Mouse (Mus musculus): ENCODE data around the gene Ptprb. TPM values are rescaled to one million over a fixed set of nuclear protein-coding genes. Genes with fewer than 3 reads are reported as not detected.

Gene Ptprb
- polyA plus RNA-seq, 1 experiment: 16.1 TPM

DNA sequence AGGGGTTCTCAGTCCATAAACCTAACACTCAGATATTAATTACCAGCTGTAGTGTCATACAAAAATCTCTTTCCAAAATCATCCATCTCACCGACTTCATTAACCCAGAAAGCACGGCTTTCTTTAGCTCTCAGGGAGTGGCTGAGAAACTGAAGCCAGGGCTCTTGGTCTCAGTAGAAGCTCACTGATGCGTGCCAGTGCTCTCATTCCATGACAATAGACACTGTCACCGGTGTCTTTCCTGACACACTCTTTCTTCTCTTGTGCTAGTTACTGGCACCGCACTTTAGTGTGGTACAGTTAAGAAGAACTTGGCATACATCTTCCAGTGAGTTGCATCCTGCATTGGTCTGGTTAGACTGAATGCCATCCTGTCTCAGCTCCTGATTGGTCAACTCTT is 53.8 kb downstream of the Ptprb start:
- no peak overlapping the region for H3K4me3 ChIP-seq (ENCODE audit: insufficient read depth, low read depth, low read length)
- H3K27ac ChIP-seq (replicated peaks; ENCODE audit: low read depth, low read length): no peak overlapping the region
- H3K4me1 ChIP-seq (ENCODE audit: control insufficient read depth, insufficient read depth, insufficient read length, low read length): peaks cover 3% of the 10 kb centered on the region; the same call in 1 of the 2 replicates

DNA sequence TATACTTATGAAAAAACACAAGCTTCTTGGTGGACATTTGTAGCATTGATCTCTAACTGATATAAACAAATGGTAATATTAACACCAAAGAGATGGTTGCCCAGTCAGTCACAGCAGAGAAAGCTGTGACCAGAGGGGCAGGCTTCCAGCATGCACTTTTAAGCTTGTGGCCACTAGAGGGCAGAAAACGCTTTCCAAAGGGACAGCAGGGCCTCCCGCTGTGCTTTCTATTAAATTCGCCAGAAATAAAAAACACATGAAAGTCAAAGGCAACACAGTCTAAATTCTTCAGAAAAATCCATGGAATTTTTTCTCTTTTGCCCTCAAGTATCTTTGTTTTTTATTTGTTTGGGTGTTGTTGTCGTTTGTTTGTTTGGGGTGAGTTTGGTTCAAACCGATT is 55.1 kb downstream of the Ptprb start:
- Histone ChIP-seq H3K4me1 (ENCODE audit: control insufficient read depth, insufficient read depth, insufficient read length, low read length) (peaks cover 3% of the 10 kb centered on the region; the same call in 1 of the 2 replicates), H3K27ac (replicated peaks; ENCODE audit: low read depth, low read length) (no peak overlapping the region), H3K4me3 (ENCODE audit: insufficient read depth, low read depth, low read length) (no peak overlapping the region)

DNA sequence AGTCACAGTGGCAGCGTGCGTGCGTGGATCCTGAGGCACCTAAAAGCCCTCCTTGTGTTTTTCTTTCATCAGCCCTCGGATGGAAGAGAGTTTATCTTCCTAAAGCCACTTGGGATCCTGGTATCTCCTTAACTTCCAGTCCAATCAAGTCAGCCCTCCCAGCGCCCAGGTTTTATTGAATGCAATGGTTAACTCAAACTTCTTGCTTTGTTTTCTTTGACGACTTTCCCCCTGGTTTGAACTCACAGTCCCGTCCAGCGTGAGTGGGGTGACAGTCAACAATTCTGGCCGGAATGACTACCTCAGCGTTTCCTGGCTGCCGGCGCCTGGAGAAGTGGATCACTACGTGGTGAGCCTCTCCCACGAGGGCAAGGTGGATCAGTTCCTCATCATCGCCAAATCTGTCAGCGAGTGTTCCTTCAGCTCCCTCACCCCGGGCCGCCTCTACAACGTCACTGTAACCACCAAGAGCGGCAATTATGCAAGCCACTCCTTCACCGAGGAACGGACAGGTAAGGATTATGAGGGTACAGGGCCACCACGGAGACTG is 55.7 kb downstream of the Ptprb start:
- no peaks in the 10 kb centered on the region; the same call in 1 of the 2 replicates for H3K4me1 ChIP-seq (ENCODE audit: control insufficient read depth, insufficient read depth, insufficient read length, low read length)
- no peak overlapping the region for H3K27ac ChIP-seq (replicated peaks; ENCODE audit: low read depth, low read length)
- H3K4me3 ChIP-seq (ENCODE audit: insufficient read depth, low read depth, low read length): no peak overlapping the region

DNA sequence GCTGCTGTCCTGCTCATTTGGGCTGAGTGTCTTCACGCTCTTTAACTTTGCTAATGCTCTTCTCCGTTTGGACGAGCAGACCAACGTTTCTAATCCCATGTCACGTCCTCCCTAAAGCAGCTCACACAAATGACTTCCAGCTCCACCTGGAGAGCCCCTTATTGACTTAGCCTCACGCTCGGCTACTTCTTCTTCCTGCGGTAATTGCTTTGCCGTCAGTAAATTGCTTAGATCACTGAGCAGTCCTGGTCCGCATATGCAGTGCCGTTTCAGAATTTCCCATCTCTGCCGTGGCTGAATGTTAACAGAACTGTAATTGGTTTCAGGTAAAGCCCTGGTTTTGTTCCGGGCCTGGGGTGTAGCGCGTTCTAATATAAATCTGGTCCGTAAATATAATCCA is 58.3 kb downstream of the Ptprb start:
- Histone ChIP-seq H3K4me1 (ENCODE audit: control insufficient read depth, insufficient read depth, insufficient read length, low read length) (no peaks in the 10 kb centered on the region), H3K27ac (replicated peaks; ENCODE audit: low read depth, low read length) (no peak overlapping the region), H3K4me3 (ENCODE audit: insufficient read depth, low read depth, low read length) (no peak overlapping the region)

DNA sequence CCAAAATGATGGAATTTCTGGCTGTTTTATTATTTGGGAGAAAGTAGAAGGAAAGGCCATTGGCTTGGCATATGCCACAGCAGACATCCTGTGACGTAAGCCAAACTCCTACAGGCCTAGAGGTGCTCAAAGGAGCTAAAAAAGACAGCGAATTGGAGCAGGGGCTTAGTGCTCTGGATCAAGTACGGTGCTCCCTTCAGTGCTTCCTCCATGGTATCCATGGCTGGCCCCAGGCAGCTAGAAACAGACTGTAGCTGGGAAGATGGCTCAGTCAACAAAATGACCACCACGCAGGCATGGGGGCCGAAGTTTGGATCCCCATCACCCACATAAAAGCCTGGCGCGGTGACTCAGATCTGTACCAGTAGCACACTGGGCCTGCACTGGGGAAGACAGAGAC is 58.8 kb downstream of the Ptprb start:
- Histone ChIP-seq H3K4me3 (ENCODE audit: insufficient read depth, low read depth, low read length) (no peak overlapping the region), H3K4me1 (ENCODE audit: control insufficient read depth, insufficient read depth, insufficient read length, low read length) (no peaks in the 10 kb centered on the region), H3K27ac (replicated peaks; ENCODE audit: low read depth, low read length) (no peak overlapping the region)

DNA sequence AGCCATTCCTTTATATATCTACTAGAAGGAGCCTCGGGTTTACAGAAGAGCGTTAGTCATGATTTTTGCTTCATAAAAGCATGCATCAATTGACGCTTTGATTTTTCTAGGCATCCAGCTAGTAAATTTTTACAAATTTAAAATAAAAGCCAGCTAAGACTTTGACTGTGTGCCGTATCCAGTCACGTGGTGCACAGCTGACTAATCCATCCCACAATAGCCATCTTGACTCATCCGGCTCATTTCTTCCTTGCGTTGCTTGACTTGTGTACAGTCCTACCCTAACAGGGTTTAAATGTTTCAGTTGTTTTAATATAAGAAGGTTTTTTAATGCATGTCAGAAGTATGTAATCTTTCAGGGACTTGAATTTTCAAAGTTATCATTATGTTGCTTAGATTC is 60.0 kb downstream of the Ptprb start:
- no peak overlapping the region for H3K27ac ChIP-seq (replicated peaks; ENCODE audit: low read depth, low read length)
- H3K4me1 ChIP-seq (ENCODE audit: control insufficient read depth, insufficient read depth, insufficient read length, low read length): no peaks in the 10 kb centered on the region
- no peak overlapping the region for H3K4me3 ChIP-seq (ENCODE audit: insufficient read depth, low read depth, low read length)

DNA sequence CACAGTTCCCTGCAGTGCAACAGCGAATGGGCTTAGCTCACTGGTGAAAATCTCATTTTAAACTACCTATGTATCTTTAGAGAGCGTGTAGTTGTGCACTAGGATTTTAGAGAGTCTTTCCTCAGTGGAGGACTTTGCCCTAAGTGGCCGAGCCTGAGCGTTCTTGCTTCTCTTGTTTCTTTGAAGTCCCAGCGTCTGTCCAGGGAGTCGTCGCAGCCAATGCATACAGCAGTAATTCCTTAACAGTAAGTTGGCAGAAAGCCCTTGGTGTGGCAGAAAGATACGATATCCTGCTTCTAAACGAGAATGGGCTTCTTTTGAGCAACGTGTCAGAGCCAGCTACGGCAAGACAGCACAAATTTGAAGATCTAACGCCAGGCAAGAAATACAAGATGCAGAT is 65.9 kb downstream of the Ptprb start:
- no peaks in the 10 kb centered on the region for H3K4me1 ChIP-seq (ENCODE audit: control insufficient read depth, insufficient read depth, insufficient read length, low read length)
- no peak overlapping the region for H3K4me3 ChIP-seq (ENCODE audit: insufficient read depth, low read depth, low read length)
- H3K27ac ChIP-seq (replicated peaks; ENCODE audit: low read depth, low read length): no peak overlapping the region

DNA sequence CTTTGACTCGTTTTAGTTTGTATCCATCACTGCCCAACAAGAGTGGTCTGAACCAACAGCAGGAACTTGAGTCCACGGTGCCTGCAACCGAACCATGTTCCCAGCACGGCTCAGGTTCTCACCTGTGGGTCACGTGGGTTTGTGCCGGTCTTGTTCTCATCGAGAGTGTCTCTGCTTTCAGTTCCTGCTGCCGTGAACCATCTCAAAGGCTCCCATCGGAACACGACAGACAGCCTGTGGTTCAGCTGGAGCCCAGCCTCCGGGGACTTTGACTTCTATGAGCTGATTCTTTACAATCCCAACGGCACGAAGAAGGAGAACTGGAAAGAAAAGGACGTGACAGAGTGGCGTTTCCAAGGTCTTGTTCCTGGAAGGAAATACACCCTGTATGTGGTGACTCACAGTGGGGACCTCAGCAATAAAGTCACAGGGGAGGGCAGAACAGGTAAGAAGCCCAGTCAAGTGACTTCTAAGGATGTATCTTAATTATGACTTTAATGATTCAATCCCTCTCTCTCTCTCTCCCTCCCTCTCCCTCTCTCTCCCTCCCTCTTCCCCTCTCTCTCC is 71.4 kb downstream of the Ptprb start:
- Histone ChIP-seq H3K27ac (replicated peaks; ENCODE audit: low read depth, low read length) (no peak overlapping the region), H3K4me3 (ENCODE audit: insufficient read depth, low read depth, low read length) (no peak overlapping the region), H3K4me1 (ENCODE audit: control insufficient read depth, insufficient read depth, insufficient read length, low read length) (no peaks in the 10 kb centered on the region)

DNA sequence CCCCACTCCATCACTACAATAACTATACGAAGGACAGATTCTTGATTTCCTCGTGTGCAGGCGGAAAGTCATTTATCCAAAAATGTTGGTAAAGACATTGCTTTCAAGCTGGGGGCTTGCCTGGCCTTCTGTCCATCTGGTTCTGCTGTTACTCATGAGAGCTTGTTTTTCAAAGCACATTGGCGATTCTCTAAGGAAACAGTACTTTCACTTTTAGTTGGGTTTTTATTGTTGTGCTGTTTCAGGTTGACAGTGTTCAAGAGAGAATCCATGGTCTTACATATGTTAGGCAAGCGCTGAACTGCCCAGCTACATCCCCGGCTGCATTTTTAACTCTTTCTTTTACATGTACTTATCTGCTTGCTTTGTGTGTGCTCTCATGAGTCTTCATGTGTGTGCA is 73.7 kb downstream of the Ptprb start:
- no peak overlapping the region for H3K27ac ChIP-seq (replicated peaks; ENCODE audit: low read depth, low read length)
- H3K4me3 ChIP-seq (ENCODE audit: insufficient read depth, low read depth, low read length): no peak overlapping the region
- H3K4me1 ChIP-seq (ENCODE audit: control insufficient read depth, insufficient read depth, insufficient read length, low read length): no peaks in the 10 kb centered on the region

DNA sequence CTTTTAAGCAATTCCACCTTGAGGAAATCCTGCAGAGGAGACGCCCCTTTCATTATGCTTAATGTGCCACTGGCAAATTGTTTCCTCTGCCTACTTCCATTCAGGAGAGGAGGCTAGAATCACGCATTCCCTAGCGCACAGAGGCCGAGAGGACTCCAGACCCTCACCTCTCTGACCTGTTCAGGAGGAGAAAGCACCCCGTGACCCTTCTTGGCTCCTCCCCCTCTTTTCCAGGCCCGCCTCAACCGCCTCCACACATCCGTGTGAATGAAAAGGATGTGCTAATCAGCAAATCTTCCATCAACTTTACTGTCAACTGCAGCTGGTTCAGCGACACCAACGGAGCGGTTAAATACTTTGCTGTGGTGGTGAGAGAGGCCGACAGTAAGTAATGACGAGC is 75.2 kb downstream of the Ptprb start:
- Histone ChIP-seq H3K4me1 (ENCODE audit: control insufficient read depth, insufficient read depth, insufficient read length, low read length) (no peaks in the 10 kb centered on the region), H3K27ac (replicated peaks; ENCODE audit: low read depth, low read length) (no peak overlapping the region), H3K4me3 (ENCODE audit: insufficient read depth, low read depth, low read length) (no peak overlapping the region)

DNA sequence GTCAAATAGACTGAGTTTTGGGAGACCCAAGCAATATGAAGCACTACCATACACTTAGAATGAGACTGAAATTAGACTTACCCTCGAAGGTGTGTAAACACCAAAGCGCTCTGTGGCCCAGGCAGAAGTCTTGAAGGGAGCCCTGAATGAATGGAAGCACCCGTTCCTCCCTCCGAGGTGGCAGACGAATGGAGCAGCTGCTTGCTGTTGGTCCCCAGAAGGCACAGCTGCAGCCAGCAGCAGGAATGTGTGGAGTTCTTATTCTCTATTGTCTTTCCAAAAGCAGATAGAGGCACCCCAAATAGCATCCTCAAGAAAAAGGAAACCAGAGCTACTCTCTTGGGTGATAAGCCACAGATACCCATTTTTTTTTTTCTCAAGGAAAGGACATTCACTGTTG is 79.0 kb downstream of the Ptprb start:
- Histone ChIP-seq H3K4me1 (ENCODE audit: control insufficient read depth, insufficient read depth, insufficient read length, low read length) (no peaks in the 10 kb centered on the region), H3K4me3 (ENCODE audit: insufficient read depth, low read depth, low read length) (no peak overlapping the region), H3K27ac (replicated peaks; ENCODE audit: low read depth, low read length) (no peak overlapping the region)

DNA sequence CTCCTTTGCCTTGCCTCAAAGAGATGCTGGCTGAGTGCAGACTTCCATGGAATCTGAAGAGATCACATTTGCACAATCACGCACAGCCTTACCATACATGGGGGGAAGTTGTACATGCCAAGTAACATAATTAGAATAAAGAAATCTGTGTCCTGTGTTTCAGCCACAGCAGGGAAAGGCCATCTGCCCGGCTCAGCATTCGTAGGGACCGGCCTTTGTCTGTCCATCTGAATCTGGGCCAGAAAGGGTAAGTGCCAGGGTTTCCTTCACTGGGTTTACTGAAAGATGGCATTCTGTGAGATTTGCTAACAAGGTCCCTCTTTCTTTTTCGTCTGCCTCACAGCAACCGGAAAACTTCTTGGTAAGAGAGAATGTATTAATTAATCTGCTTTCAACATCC is 86.9 kb downstream of the Ptprb start:
- H3K4me1 ChIP-seq (ENCODE audit: control insufficient read depth, insufficient read depth, insufficient read length, low read length): no peaks in the 10 kb centered on the region
- no peak overlapping the region for H3K27ac ChIP-seq (replicated peaks; ENCODE audit: low read depth, low read length)
- no peak overlapping the region for H3K4me3 ChIP-seq (ENCODE audit: insufficient read depth, low read depth, low read length)

DNA sequence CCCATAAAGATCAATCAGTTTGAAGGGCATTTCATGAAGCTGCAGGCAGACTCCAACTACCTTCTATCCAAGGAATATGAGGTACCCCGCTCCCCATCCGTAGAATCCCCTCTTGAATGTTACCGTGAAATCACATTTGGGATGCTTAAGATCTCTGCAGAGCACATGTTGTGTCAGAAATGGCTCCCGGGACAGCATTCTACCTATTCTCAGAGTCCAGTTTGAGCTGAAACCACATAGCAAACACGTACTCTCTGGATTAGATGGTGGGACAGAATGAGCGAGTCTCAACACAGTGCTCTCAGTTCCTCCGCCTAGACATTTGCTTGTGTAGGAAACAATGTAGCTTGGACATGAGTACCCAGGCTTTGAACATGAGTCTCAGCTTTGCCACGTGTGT is 87.3 kb downstream of the Ptprb start:
- H3K4me1 ChIP-seq (ENCODE audit: control insufficient read depth, insufficient read depth, insufficient read length, low read length): no peaks in the 10 kb centered on the region
- no peak overlapping the region for H3K27ac ChIP-seq (replicated peaks; ENCODE audit: low read depth, low read length)
- no peak overlapping the region for H3K4me3 ChIP-seq (ENCODE audit: insufficient read depth, low read depth, low read length)

DNA sequence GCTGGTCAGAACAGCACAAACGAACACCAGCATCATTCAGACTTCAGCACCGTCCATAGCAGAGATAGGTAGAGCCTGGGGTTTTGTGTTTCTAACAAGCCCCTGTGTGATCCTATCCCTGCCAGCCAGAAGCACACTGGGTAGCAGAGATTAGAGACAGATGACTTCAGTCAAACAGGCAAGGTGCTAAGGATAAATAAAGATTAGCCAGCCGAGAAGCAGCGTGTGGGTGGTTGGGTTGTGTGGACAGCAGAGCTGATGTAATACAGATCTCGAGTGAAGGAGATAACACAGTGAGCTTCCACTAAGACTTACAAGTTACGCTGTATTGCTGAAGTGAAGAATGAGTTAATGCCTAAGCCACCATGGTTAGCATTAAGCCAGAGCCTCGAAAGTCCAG is 89.4 kb downstream of the Ptprb start:
- H3K4me3 ChIP-seq (ENCODE audit: insufficient read depth, low read depth, low read length): no peak overlapping the region
- no peaks in the 10 kb centered on the region for H3K4me1 ChIP-seq (ENCODE audit: control insufficient read depth, insufficient read depth, insufficient read length, low read length)
- no peak overlapping the region for H3K27ac ChIP-seq (replicated peaks; ENCODE audit: low read depth, low read length)

DNA sequence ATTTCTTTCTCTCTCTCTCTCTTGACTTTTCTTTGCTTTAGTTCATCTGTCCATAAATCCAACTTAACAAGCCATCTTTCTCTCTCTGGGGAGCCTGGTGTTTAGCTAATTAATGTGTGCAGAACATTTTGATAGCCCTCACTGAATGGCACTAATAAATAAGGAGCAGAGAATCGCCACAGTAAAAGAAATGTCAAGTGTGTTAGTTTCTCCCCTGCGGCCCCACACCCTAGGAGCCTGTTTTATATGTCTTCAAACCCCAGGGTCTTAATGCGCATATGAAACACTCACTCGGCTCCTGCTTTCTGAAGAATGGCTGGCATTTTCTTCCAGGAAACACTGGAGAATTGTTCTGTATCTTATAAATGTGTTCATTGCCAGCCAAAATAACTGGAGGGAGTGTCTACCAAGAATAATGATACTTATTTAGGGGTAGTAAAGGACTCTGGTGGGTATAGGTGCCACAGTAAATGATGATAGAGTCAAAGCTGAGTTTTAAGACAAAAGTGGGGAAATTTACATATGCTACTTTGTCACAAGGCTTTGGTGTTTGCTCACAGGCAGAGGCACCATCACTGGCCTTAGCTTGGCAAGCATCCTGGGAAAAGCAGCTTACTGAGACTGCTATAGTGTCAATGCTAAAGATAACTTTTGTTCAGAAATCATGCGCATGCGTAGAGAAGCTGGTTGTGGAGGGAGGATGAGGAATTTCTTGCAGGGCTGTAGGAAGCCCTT is 95.8 kb downstream of the Ptprb start:
- Histone ChIP-seq H3K27ac (replicated peaks; ENCODE audit: low read depth, low read length) (no peak overlapping the region), H3K4me1 (ENCODE audit: control insufficient read depth, insufficient read depth, insufficient read length, low read length) (no peaks in the 10 kb centered on the region), H3K4me3 (ENCODE audit: insufficient read depth, low read depth, low read length) (no peak overlapping the region)

DNA sequence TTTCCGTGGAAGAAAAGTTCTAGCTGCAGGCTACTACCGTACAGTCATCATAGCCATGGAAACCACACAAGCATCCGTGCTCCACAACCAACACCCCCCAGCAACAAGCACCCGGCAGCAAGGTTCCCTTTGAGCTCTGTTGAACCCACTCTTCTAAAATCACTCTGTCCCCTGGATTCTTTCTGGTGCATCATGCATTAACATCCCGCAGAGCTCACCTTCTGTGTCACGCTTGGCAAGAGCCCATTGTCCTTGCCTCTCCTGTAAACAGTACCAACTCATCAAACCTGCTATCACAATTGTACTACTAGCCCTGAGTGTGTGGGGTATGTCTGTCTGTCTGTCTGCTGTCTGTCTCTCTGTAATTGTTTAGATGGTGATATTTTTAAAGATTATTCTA is 98.8 kb downstream of the Ptprb start:
- Histone ChIP-seq H3K27ac (replicated peaks; ENCODE audit: low read depth, low read length) (no peak overlapping the region), H3K4me3 (ENCODE audit: insufficient read depth, low read depth, low read length) (no peak overlapping the region), H3K4me1 (ENCODE audit: control insufficient read depth, insufficient read depth, insufficient read length, low read length) (no peaks in the 10 kb centered on the region)
